Mouse (Mus musculus): ENCODE data around the gene Naf1. TPM values are rescaled to one million over a fixed set of nuclear protein-coding genes. Genes with fewer than 3 reads are reported as not detected.
A peak's percentile ranks its signal among the peaks of the same experiment; 100 is the strongest.

The Naf1 gene
- polyA plus RNA-seq (2016; fragmentation: Nextera tagmentation; extraction: Ambion mirVana), result 2.7 and 4.2 TPM in 2 replicates

GRCm38 (mm10) chr8:66860023-66860422, at the start of gene Naf1:
TSS of gene Naf1 (plus strand) at chr8:66860217.
- H3K36me3 ChIP-seq, result 0 out of 2 replicates have a peak, but pooled peaks cover 5% of the 10 kb centered on the region
- no peaks in the 10 kb centered on the region for H3K27me3 ChIP-seq
- peak within 1 kb of the TSS; percentile 81 for H3K4me2 ChIP-seq (replicated peaks)
- H3K4me3 ChIP-seq, result peak within 1 kb of the TSS; percentile 93
- no peaks in the 10 kb centered on the region for H3K9me3 ChIP-seq
- 0 out of 2 replicates have a peak within 1 kb of the TSS, but pooled peaks have one; percentile 43 for H3K27ac ChIP-seq (replicated peaks)
- peak; percentile 98 for ATAC-seq (ENCODE audit: low FRiP score, low read depth)
- under 1% methylated on average over 36 of the region's 37 CpGs for WGBS
- H3K9ac ChIP-seq (replicated peaks), result peak within 1 kb of the TSS; percentile 79
- peaks cover 17% of the 10 kb centered on the region for H3K4me1 ChIP-seq

GRCm38 (mm10) chr8:66860921-66861588, 1.0 kb downstream of the Naf1 start:
- H3K27ac ChIP-seq (replicated peaks), result no peak overlapping the region
- WGBS, result under 1% methylated on average over 40 of the region's 46 CpGs
- peak; percentile 68 for ATAC-seq (ENCODE audit: low FRiP score, low read depth)

DNA sequence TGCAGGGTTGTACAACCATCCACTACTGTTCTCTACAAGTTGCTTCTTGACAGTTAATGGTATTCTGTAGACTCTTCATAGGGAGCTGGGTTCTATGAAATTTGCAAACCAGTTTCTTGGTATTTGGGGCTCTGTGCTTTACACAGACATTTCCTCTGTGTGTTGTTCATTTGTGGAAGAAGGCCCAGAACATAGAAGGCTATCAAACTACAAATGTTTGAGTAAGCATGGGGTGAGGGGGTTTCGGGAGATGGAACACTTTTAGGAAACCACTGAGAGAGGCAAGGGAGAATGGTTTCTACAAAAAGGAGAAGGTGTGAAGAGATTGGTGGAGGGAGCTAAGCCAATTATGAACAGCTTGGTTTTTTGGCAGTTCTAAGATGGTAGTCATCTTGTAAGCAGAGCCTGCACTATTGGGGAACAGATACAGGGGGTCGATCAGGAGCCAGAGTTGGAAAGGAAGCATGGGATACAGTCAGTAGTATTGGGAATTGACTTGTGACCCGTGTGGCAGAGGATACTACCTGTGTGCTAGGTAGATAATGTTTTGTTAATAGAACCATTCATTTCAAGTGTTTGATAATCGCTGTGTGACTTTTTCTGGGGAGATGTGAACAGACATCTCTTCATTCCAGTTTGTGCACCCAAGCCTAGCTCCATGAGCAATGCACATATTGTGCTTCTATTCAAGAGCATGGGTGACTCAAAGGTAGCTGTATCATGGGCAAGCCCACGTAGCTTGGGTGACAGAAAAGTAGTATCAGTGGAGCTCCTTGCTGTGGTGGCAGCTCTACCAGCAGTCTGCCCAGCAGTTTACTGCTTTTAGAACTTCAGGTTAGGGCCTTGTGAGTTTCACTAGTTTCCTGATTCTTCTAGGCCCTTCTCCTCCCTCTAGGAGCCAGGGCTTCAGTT, 1.8 kb downstream of the Naf1 start:
- WGBS, result 49% methylated on average over 5 of the region's 5 CpGs
- no peak overlapping the region for H3K9ac ChIP-seq (replicated peaks)

More at GRCm38 (mm10) chr8:66860921-66861588, 1.0 kb downstream of the Naf1 start:
- Histone ChIP-seq H3K4me3 (peak overlapping the region; percentile 93), H3K4me1 (peaks cover 17% of the 10 kb centered on the region), H3K9me3 (no peaks in the 10 kb centered on the region), H3K27me3 (no peaks in the 10 kb centered on the region), H3K4me2 (replicated peaks) (peak overlapping the region; percentile 81), H3K9ac (replicated peaks) (peak overlapping the region; percentile 79), H3K36me3 (0 out of 2 replicates have a peak, but pooled peaks cover 6% of the 10 kb centered on the region)

GRCm38 (mm10) chr8:66863761-66864160, 3.7 kb downstream of the Naf1 start:
- no peaks in the 10 kb centered on the region for H3K9me3 ChIP-seq
- no peak overlapping the region for H3K27ac ChIP-seq (replicated peaks)
- H3K4me1 ChIP-seq, result peaks cover 17% of the 10 kb centered on the region
- no peak overlapping the region for H3K4me3 ChIP-seq
- WGBS, result 95% methylated on average over 3 of the region's 3 CpGs
- H3K27me3 ChIP-seq, result no peaks in the 10 kb centered on the region
- no peak overlapping the region for H3K9ac ChIP-seq (replicated peaks)
- no peak overlapping the region for H3K4me2 ChIP-seq (replicated peaks)
- H3K36me3 ChIP-seq, result 0 out of 2 replicates have a peak, but pooled peaks cover 6% of the 10 kb centered on the region
- no peak for ATAC-seq (ENCODE audit: low FRiP score, low read depth)

More for the DNA sequence above, 1.8 kb downstream of the Naf1 start:
- Histone ChIP-seq H3K27ac (replicated peaks) (no peak overlapping the region), H3K4me3 (peak overlapping the region; percentile 93), H3K9me3 (no peaks in the 10 kb centered on the region), H3K4me1 (peaks cover 17% of the 10 kb centered on the region), H3K36me3 (0 out of 2 replicates have a peak, but pooled peaks cover 6% of the 10 kb centered on the region), H3K27me3 (no peaks in the 10 kb centered on the region), H3K4me2 (replicated peaks) (peak overlapping the region; percentile 81)
- ATAC-seq (ENCODE audit: low FRiP score, low read depth), result no peak

GRCm38 (mm10) chr8:66865120-66865519, 5.1 kb downstream of the Naf1 start:
- no peak for ATAC-seq (ENCODE audit: low FRiP score, low read depth)

DNA sequence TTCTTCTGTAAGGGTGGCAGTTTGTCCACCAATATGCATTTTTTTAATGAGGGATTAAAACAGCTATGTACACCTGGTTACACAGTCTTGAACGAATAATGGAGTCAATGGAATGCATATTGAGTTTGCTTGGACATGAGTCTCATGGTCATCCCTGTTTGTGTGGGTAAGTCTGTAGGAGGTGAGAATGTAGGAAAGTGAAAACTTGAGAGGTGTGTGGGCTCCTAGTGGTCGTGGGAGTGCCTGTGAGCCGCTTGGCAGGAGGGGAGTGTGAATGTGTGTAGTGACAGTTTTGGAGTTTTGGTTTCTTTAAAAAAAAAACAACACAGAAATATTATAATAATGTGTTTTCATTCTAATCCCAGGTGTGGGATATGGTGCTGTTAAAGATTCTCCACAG, 7.7 kb downstream of the Naf1 start:
- Histone ChIP-seq H3K4me3 (no peak overlapping the region), H3K27ac (replicated peaks) (no peak overlapping the region), H3K9ac (replicated peaks) (no peak overlapping the region), H3K4me1 (peaks cover 2% of the 10 kb centered on the region; the same call in 1 of the 2 replicates), H3K4me2 (replicated peaks) (no peak overlapping the region), H3K9me3 (no peaks in the 10 kb centered on the region), H3K27me3 (no peaks in the 10 kb centered on the region), H3K36me3 (0 out of 2 replicates have a peak, but pooled peaks cover 6% of the 10 kb centered on the region)
- ATAC-seq (ENCODE audit: low FRiP score, low read depth), result no peak
- WGBS, result 68% methylated on average over 3 of the region's 3 CpGs

More at GRCm38 (mm10) chr8:66865120-66865519, 5.1 kb downstream of the Naf1 start:
- WGBS, result 79% methylated on average over 1 of the region's 1 CpGs
- H3K4me2 ChIP-seq (replicated peaks), result no peak overlapping the region
- H3K27me3 ChIP-seq, result no peaks in the 10 kb centered on the region
- peaks cover 19% of the 10 kb centered on the region for H3K4me1 ChIP-seq
- 0 out of 2 replicates have a peak, but pooled peaks cover 6% of the 10 kb centered on the region for H3K36me3 ChIP-seq
- H3K9ac ChIP-seq (replicated peaks), result no peak overlapping the region
- H3K4me3 ChIP-seq, result no peak overlapping the region
- no peak overlapping the region for H3K27ac ChIP-seq (replicated peaks)
- no peaks in the 10 kb centered on the region for H3K9me3 ChIP-seq

DNA sequence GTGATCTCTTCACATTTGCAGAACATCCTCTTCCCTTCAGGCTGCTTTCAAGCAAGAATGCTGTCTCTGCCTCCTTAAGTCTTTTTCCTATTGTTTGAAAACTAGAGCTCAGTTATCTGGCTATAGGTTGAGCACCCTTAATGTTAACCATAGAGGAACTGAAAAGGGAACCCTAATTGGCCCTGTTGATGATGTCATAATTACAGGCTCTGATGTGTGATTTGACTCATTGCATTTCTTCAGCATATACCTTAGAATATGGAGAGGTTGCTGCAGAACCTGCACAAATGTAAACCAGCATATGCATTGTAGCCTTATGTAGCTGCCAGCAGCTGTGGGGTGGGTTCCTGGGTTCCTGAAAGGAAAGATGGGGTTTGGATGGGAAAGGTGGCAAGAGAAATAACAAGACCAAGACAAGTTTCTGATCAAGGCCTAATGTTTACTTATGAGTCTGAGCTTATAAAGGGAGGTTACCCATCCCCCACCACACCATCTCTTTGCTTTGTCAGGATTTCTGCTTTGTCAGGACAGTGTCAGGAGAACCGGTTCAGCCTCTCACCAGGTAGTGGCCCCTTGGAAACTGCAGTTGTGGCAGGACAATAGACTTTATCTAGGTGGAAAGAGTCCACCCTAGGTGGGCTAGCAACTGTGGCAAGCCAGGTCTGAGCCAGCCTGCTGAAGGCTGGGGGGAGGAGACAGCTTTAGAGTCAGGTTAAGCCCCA, 9.4 kb downstream of the Naf1 start:
- no peaks in the 10 kb centered on the region for H3K27me3 ChIP-seq
- H3K36me3 ChIP-seq, result 0 out of 2 replicates have a peak, but pooled peaks cover 6% of the 10 kb centered on the region
- H3K4me2 ChIP-seq (replicated peaks), result no peak overlapping the region
- H3K4me3 ChIP-seq, result no peak overlapping the region
- ATAC-seq (ENCODE audit: low FRiP score, low read depth), result no peak
- H3K9ac ChIP-seq (replicated peaks), result no peak overlapping the region
- no peak overlapping the region for H3K27ac ChIP-seq (replicated peaks)
- H3K9me3 ChIP-seq, result no peaks in the 10 kb centered on the region
- peaks cover 2% of the 10 kb centered on the region; the same call in 1 of the 2 replicates for H3K4me1 ChIP-seq
- WGBS, result 13% methylated on average over 1 of the region's 1 CpGs

- Histone ChIP-seq H3K4me1 (no peaks in the 10 kb centered on the region), H3K4me2 (replicated peaks) (no peak overlapping the region), H3K36me3 (no peaks in the 10 kb centered on the region), H3K27ac (replicated peaks) (no peak overlapping the region), H3K9me3 (no peaks in the 10 kb centered on the region), H3K9ac (replicated peaks) (no peak overlapping the region), H3K27me3 (no peaks in the 10 kb centered on the region), H3K4me3 (no peak overlapping the region)
- no peak for ATAC-seq (ENCODE audit: low FRiP score, low read depth)
- WGBS, result 65% methylated on average over 1 of the region's 1 CpGs
Measured at GRCm38 (mm10) chr8:66883866-66884265, 23.8 kb downstream of the Naf1 start.

- Histone ChIP-seq H3K27me3 (no peaks in the 10 kb centered on the region), H3K9ac (replicated peaks) (no peak overlapping the region)
- 92% methylated on average over 2 of the region's 2 CpGs for WGBS
Measured at GRCm38 (mm10) chr8:66891879-66892278, 31.9 kb downstream of the Naf1 start.

GRCm38 (mm10) chr8:66905000-66905399, 45.0 kb downstream of the Naf1 start:
- Histone ChIP-seq H3K36me3 (no peaks in the 10 kb centered on the region), H3K27ac (replicated peaks) (no peak overlapping the region), H3K9me3 (no peaks in the 10 kb centered on the region), H3K27me3 (no peaks in the 10 kb centered on the region), H3K4me2 (replicated peaks) (no peak overlapping the region), H3K4me3 (no peak overlapping the region), H3K9ac (replicated peaks) (no peak overlapping the region), H3K4me1 (no peaks in the 10 kb centered on the region)
- WGBS, result 78% methylated on average over 2 of the region's 2 CpGs
- ATAC-seq (ENCODE audit: low FRiP score, low read depth), result no peak

More at GRCm38 (mm10) chr8:66891879-66892278, 31.9 kb downstream of the Naf1 start:
- Histone ChIP-seq H3K4me1 (no peaks in the 10 kb centered on the region), H3K36me3 (no peaks in the 10 kb centered on the region), H3K4me2 (replicated peaks) (no peak overlapping the region), H3K4me3 (no peak overlapping the region), H3K9me3 (no peaks in the 10 kb centered on the region), H3K27ac (replicated peaks) (no peak overlapping the region)
- ATAC-seq (ENCODE audit: low FRiP score, low read depth), result no peak

DNA sequence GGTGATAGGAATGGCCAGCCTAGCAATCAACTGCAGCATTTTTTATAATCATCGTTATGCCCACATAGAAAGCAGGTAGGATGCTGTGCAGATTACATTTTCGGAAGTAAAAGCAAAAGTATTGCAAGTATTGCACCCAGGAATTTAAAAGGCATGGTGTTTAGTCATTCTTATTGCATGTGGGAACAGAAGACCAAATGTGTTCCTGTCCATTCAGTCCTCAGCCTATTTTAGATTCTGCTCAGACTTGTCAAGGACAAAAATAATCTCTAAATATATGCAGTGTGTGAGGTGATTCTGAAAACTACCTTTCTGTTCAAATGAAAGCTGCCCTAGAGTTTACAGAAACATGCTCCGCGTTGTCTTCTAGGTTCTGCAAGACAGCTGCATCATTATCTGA, 45.5 kb downstream of the Naf1 start:
- Histone ChIP-seq H3K4me2 (replicated peaks) (no peak overlapping the region), H3K27ac (replicated peaks) (no peak overlapping the region), H3K4me1 (no peaks in the 10 kb centered on the region), H3K4me3 (no peak overlapping the region), H3K36me3 (no peaks in the 10 kb centered on the region), H3K9me3 (no peaks in the 10 kb centered on the region), H3K9ac (replicated peaks) (no peak overlapping the region), H3K27me3 (no peaks in the 10 kb centered on the region)
- ATAC-seq (ENCODE audit: low FRiP score, low read depth), result no peak
- WGBS, result 93% methylated on average over 4 of the region's 4 CpGs
